Mouse (Mus musculus) Patski (cell line): Measurements from ENCODE around the gene Dgkg. TPM values are rescaled to one million over a fixed set of nuclear protein-coding genes. Genes with fewer than 3 reads are reported as not detected.

Experiments used
- ATAC-seq: fragments of 100-300 bp; one replicate; pipeline ENCODE4 v1.8.0; 2021
- CTCF ChIA-PET: fragments of 350-600 bp; sonication (Branson Sonifier 250); formaldehyde crosslinking; loops from one replicate; lab custom pipeline; 2022; ENCODE audit warnings: inconsistent platforms; lab: Charles Lee
- POLR2A ChIA-PET: fragments of 350-600 bp; sonication (Branson Sonifier 250); formaldehyde crosslinking; loops from one replicate; lab custom pipeline; 2022; ENCODE audit warnings: antibody characterized with exemption, inconsistent platforms; lab: Charles Lee
- DNase-seq: peaks from one replicate; pipeline ENCODE4 v3.0.0-alpha.2; 2011; ENCODE audit warnings: low read depth, low spot score
- H3K27me3 ChIP-seq: fragments of 371-371 bp; one replicate; pipeline ENCODE4 v1.5.1; 2021
- CTCF ChIP-seq: fragments of 100-300 bp; IDR thresholded peaks from one replicate; pipeline ENCODE4 v1.5.1; 2021
- in situ Hi-C: fragments of 300-500 bp; cut with MboI; formaldehyde crosslinking; loops from 3 replicates; pipeline ENCODE4 v1.11.1; 2018; ENCODE audit warnings: low pct_unique_long_range_greater_than_20kb, mixed read lengths
- polyA plus RNA-seq: library from polyadenylated mRNA; unstranded; gene quantifications from one replicate; pipeline ENCODE4 v1.2.3, GENCODE M21; 2021

Dgkg gene
- polyA plus RNA-seq, 1 experiment from 2014 or later, result 0.14 TPM

GRCm38 (mm10) chr16:22629900-22630299 is 27.1 kb downstream of the Dgkg start:
- in situ Hi-C loops, result no loop called here
- DNase-seq, result no peak
- H3K27me3 ChIP-seq, result peaks cover 12% of the 10 kb centered on the region
- ChIA-PET POLR2A (no interaction called here), CTCF (interaction anchor here (1.0 kb wide), 1 partner anchor 10 kb away, joined by 3 read pairs; no protein-coding TSS in a partner anchor)
- no peak for ATAC-seq
- no peak for TF ChIP-seq CTCF

DNA sequence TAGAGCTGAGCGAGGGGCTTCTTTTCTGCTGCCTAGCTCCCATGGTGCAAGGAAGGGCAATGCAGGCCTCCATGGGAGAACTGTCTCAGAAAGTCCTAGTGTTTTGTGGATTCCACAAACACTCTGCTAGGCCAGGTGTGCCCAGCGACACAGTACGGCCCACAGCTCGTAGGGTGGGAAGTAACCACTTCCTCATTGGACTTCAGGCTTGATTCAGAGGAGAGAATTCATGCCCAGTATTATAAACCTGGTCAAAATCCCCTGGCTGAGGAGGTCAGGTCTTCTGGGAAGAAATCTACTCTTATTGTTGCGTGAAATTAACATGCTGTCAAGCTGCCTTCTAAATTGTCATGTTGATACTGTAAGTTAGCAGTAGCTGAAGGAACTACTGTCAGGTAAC is 31.0 kb downstream of the Dgkg start:
- POLR2A ChIA-PET, result no interaction called here
- in situ Hi-C loops, result no loop called here
- peaks cover 3% of the 10 kb centered on the region for H3K27me3 ChIP-seq
- ATAC-seq (no peak), DNase-seq (no peak)
- CTCF ChIA-PET, result interaction anchor here (1.5 kb wide), 1 partner anchor 25 kb away, joined by 3 read pairs; no protein-coding TSS in a partner anchor
- no peak for TF ChIP-seq CTCF

- DNase-seq, result no peak
Measured at GRCm38 (mm10) chr16:22625412-22625811, 31.6 kb downstream of the Dgkg start.

GRCm38 (mm10) chr16:22622286-22622685 is 34.7 kb downstream of the Dgkg start:
- in situ Hi-C loops, result no loop called here
- ATAC-seq (no peak), DNase-seq (no peak)
- ChIA-PET CTCF (no interaction called here), POLR2A (no interaction called here)
- no peak for TF ChIP-seq CTCF
- peaks cover 3% of the 10 kb centered on the region for H3K27me3 ChIP-seq

More at GRCm38 (mm10) chr16:22625412-22625811, 31.6 kb downstream of the Dgkg start:
- no peak for ATAC-seq
- no peak for TF ChIP-seq CTCF
- POLR2A ChIA-PET, result no interaction called here
- CTCF ChIA-PET, result no interaction called here
- H3K27me3 ChIP-seq, result peaks cover 3% of the 10 kb centered on the region
- in situ Hi-C loops, result no loop called here

DNA sequence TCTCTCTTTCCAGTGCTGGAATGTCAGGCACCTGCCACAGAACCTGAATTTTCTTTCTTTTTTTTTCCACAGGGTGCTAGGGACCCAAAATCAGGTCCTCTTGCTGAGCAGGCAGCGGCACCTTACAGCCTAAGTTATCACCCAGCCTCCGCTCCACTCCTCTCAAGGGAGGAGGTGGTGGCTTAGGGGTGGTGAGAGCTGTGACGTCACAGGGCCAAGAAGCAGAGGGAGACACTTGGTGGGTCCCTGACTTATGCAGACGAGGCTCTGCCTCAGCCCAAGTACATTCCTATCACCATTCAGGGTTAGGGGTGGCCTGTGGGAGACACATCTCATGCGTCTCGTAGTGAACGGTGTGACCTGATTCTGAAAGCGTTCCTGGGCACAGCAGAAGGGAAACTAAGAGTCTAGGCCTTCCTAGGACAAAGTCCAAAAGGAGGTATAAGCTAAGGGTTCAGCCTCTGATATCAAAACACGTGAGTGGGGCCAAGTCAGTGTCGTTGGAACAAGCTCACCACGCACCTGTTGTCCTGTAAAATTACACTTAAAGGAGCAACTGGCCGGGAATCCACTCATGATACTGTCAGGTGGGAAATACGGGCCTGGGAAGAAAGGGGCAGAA is 35.6 kb downstream of the Dgkg start:
- ChIA-PET CTCF (no interaction called here), POLR2A (no interaction called here)
- TF ChIP-seq CTCF, result no peak
- ATAC-seq (no peak), DNase-seq (no peak)
- peaks cover 3% of the 10 kb centered on the region for H3K27me3 ChIP-seq
- in situ Hi-C loops, result no loop called here

DNA sequence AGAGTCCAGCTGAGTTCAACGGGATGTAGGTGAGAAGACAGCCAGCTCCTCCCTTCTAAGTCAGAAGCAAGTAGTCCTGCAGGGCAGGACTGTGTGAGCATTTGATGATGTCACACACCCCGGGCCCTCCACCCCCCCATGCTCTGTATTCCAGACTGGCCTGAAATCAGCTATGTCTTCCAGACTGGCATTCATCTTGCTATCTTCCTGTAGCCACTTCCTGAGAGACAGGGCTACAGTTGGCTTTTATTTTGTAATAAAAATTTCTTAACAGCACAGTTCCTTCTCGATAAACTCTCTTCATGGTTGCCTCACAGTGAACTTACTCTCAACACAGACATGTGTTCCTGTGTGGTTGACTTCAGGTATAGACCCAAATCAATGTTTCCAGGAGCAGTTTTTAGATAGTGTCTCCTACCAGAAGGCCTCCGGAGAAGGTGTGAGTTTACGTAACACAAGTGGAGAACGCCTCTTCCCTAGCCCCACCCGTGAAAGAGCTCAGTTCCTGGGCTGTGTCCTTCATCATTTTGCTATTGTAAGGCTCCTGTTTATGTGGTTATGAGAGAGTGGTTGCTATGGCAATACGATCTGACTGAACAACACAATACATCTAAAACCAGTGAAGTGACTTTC is 38.5 kb downstream of the Dgkg start:
- TF ChIP-seq CTCF, result no peak
- in situ Hi-C loops, result no loop called here
- CTCF ChIA-PET, result interaction anchor here (1.0 to 1.4 kb wide), 2 partner anchors 13 to 18 kb away, joined by 3 read pairs; no protein-coding TSS in a partner anchor
- ATAC-seq (no peak), DNase-seq (no peak)
- peaks cover 9% of the 10 kb centered on the region for H3K27me3 ChIP-seq
- POLR2A ChIA-PET, result no interaction called here

GRCm38 (mm10) chr16:22615805-22616204 is 41.2 kb downstream of the Dgkg start:
- DNase-seq (no peak), ATAC-seq (no peak)
- POLR2A ChIA-PET, result no interaction called here
- in situ Hi-C loops, result no loop called here
- peaks cover 6% of the 10 kb centered on the region for H3K27me3 ChIP-seq
- CTCF ChIA-PET, result no interaction called here
- no peak for TF ChIP-seq CTCF

GRCm38 (mm10) chr16:22613186-22614073 is 43.6 kb downstream of the Dgkg start:
- ATAC-seq, result no peak
- no peak for TF ChIP-seq CTCF
- CTCF ChIA-PET, result interaction anchor here (0.8 to 1.6 kb wide), 2 partner anchors 9 to 137 kb away, joined by 3 read pairs; no protein-coding TSS in a partner anchor
- peaks cover 6% of the 10 kb centered on the region for H3K27me3 ChIP-seq
- in situ Hi-C loops, result no loop called here
- DNase-seq, result no peak
- POLR2A ChIA-PET, result no interaction called here

- POLR2A ChIA-PET, result no interaction called here
- ATAC-seq (no peak), DNase-seq (no peak)
- no peaks in the 10 kb centered on the region for H3K27me3 ChIP-seq
- CTCF ChIA-PET, result interaction anchor here (1.3 kb wide), 1 partner anchor 10 kb away, joined by 4 read pairs; no protein-coding TSS in a partner anchor
- no peak for TF ChIP-seq CTCF
- in situ Hi-C loops, result no loop called here
Measured at GRCm38 (mm10) chr16:22608046-22608445, 49.0 kb downstream of the Dgkg start.

DNA sequence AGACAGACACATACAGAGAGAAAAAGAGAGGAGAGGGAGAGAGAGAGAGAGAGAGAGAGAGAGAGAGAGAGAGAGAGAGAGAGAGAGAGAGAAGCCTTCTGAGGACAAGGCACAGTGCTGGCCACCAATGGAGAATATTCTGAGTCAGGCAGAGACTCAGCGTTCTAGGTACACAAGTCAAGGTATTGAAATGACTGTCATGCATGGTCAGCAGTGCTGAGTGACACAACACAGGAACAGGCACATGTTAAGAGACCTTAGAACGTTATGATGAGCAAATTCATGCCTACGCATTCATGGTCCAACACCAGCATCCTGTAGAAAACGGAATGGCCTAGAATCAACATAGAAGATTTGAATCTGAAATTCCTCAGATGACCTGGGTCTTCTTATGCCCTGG is 50.0 kb downstream of the Dgkg start:
- no peak for TF ChIP-seq CTCF

More for the DNA sequence above, 50.0 kb downstream of the Dgkg start:
- CTCF ChIA-PET, result interaction anchor here (0.9 kb wide), 1 partner anchor 25 kb away, joined by 3 read pairs; no protein-coding TSS in a partner anchor
- POLR2A ChIA-PET, result interaction anchor here (0.7 kb wide), 1 partner anchor 200 kb away, joined by 3 read pairs; no protein-coding TSS in a partner anchor
- DNase-seq (no peak), ATAC-seq (no peak)
- H3K27me3 ChIP-seq, result no peaks in the 10 kb centered on the region
- in situ Hi-C loops, result no loop called here
